Mouse (Mus musculus) gonadal fat pad, adult 2 months (tissue): ENCODE data around the gene Ccdc127. TPM values are rescaled to one million over a fixed set of nuclear protein-coding genes. Genes with fewer than 3 reads are reported as not detected.

Experiments used
- DNase-seq: peaks from one replicate; pipeline ENCODE4 v3.0.0-alpha.2; 2012; ENCODE audit warnings: low read depth
- polyA plus RNA-seq: library from polyadenylated mRNA; depleted of rRNA; stranded (reverse); fragments of >200 nt; gene quantifications from 2 replicates; pipeline ENCODE4 v1.2.3, GENCODE M21; 2012; rRNA removed

The Ccdc127 gene
- polyA plus RNA-seq, 1 experiment: 4.3 TPM

DNA sequence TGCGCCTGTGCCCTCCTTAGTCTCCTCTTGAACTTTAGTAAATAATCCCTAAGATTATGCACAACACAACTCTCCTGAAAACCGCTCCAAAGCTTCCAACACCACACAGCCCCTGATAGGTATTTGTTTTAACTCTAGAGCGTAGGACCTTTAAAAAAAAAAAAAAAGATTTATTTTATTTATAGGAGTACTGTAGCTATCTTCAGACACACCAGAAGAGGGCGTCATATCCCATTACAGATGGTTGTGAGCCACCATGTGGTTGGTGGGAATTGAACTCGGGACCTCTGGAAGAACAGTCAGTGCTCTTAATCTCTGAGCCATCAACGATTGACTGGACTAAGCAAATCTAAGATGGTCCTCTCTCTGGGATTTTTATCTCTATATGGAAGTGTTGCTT is 39.6 kb downstream of the Ccdc127 start:
- DNase-seq: no peak

DNA sequence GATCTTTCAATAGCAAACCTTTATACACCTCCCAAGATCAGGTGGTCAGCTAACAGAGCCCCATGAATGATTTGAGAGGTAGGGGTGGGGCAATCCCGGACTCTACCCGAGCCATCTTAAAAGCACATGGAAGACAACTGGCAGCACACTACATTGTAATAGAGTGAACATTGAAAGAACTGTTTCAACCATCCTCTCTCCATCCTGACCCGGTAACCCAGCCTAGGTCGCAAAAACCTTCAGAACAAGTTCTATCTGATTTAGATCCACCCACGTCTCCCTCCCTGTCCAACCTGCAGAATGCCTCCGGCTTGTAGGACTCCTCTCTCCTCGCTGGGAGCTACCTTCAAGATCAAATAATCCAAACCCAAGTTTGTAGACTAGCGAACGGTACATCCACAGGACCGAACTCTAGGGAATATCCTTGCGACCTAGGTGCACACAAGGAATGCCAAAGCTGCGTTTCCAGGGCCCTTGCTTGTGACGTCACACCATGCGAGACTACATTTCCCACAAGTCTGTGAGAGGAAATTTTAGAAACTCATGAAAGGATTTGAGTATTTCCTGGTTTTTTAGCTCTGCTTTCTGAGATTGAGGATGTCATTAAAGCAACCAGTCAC is 40.4 kb downstream of the Ccdc127 start, which contains the start of gene Zfp72:
TSS of gene Zfp72 (minus strand) at position 466 of the 620 bp plus-strand sequence.
- peak; percentile 44 for DNase-seq

DNA sequence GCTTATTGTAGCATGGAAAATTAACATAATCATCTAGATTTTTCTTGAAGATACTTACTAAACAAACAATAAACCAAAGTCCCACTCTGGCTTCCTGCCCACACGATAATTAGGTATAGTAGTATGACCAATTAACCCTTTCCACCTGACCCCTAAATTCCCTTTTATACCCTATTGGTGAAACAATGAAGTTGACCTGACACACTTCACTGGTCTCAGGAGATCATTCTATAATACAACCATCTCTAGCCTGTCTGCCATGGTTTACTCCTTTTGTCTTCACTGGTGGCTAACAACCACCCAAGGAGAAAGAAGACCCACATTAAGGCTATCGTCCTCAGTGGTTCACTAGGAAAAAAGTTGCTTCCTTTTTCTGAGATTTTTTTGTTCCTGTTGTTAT is 41.0 kb downstream of the Ccdc127 start:
- DNase-seq: no peak

DNA sequence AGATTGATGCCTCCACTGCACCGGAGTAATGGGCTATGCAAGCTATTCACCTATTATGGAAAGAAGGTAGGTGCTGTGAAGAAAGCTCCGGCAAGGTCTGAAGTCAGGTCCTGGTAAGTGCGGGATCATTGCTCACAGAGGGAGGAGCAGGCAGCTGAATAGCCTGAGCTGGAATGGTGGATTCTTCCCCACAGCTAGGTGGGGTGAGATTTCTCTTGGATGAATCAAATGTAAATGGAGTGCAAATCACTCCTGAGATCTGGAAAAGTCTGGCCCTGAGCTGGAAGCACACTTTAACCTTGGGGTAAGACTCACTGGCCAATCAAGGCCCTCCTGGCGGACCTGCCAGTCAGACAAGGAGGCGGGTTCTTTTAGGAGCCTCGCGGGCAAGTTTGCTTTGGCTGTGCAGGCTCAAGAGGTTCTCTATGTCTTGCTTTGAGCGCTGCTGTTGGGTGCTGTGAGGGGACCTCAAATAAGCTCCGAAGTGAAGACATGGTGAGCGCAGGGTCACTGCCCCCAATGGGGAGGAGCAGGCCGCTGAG is 49.3 kb downstream of the Ccdc127 start, which contains the start of gene Ftl1-ps1:
TSS of gene Ftl1-ps1 (plus strand) at position 397 of the 542 bp plus-strand sequence.
- DNase-seq: no peak

Other genes with a start within 250 kb of the Ccdc127 start
- gene Slc9a3, start 228.9 kb upstream of the Ccdc127 start, polyA plus RNA-seq: 3.1 and 7.0 TPM in 2 replicates
- gene Exoc3, start 141.6 kb upstream of the Ccdc127 start, polyA plus RNA-seq: 28.5 and 35.1 TPM in 2 replicates
- 0.18 and 0.94 TPM in 2 replicates for gene Ahrr, start 58.0 kb upstream of the Ccdc127 start, polyA plus RNA-seq
- gene Pdcd6, start 32.7 kb upstream of the Ccdc127 start, polyA plus RNA-seq: 116 and 122 TPM in 2 replicates
- gene Sdha, start within 50 bp of the Ccdc127 start, polyA plus RNA-seq: 190 and 207 TPM in 2 replicates
- 1.2 and 2.1 TPM in 2 replicates for gene Lrrc14b, start 13.7 kb downstream of the Ccdc127 start, polyA plus RNA-seq
- gene Zfp72, start 40.5 kb downstream of the Ccdc127 start, polyA plus RNA-seq: 0.42 TPM in 2 replicates
- gene Ftl1-ps1, start 49.4 kb downstream of the Ccdc127 start, polyA plus RNA-seq: 56.2 and 117 TPM in 2 replicates
- 1.5 and 1.6 TPM in 2 replicates for gene Zfp825, start 143.7 kb downstream of the Ccdc127 start, polyA plus RNA-seq